Mouse (Mus musculus) skeletal muscle tissue, adult 2 months (tissue): ENCODE measurements around the gene Zscan2.
A peak's percentile ranks its signal among the peaks of the same experiment; 100 is the strongest.

Experiments used
- DNase-seq: peaks from one replicate; pipeline ENCODE4 v3.0.0-alpha.2; 2012; ENCODE audit warnings: low read depth, low spot score

Gene Zscan2

GRCm38 (mm10) chr7:80860729-80861274 lies at the start of gene Zscan2:
Zscan2 (plus strand) TSS chr7:80860920.
- DNase-seq = peak; percentile 85

- no peak for DNase-seq
Observed at GRCm38 (mm10) chr7:80813397-80813796, 47.3 kb upstream of the Zscan2 start.

- no peak for DNase-seq
Observed at GRCm38 (mm10) chr7:80816641-80817040, 44.1 kb upstream of the Zscan2 start.

GRCm38 (mm10) chr7:80820838-80821237 lies 39.9 kb upstream of the Zscan2 start:
- DNase-seq = no peak

GRCm38 (mm10) chr7:80823267-80823666 lies 37.5 kb upstream of the Zscan2 start:
- no peak for DNase-seq

- no peak for DNase-seq
Observed at GRCm38 (mm10) chr7:80823875-80824682, 36.6 kb upstream of the Zscan2 start.

GRCm38 (mm10) chr7:80825843-80826403 lies 34.8 kb upstream of the Zscan2 start, which contains the start of gene Iqgap1:
Iqgap1 (minus strand) TSS chr7:80825974.
- no peak for DNase-seq

GRCm38 (mm10) chr7:80828146-80828860 lies 32.4 kb upstream of the Zscan2 start:
- DNase-seq = no peak

GRCm38 (mm10) chr7:80830193-80830803 lies 30.4 kb upstream of the Zscan2 start:
- peak; percentile 51 for DNase-seq

GRCm38 (mm10) chr7:80832191-80832590 lies 28.5 kb upstream of the Zscan2 start:
- DNase-seq = peak; percentile 68

- peak; percentile 58 for DNase-seq
Observed at GRCm38 (mm10) chr7:80832996-80833650, 27.6 kb upstream of the Zscan2 start.

GRCm38 (mm10) chr7:80833651-80834532 lies 26.8 kb upstream of the Zscan2 start:
- DNase-seq = no peak

GRCm38 (mm10) chr7:80835984-80836652 lies 24.6 kb upstream of the Zscan2 start:
- DNase-seq = no peak

- peak; percentile 28 for DNase-seq
Observed at GRCm38 (mm10) chr7:80837736-80838135, 23.0 kb upstream of the Zscan2 start.

GRCm38 (mm10) chr7:80838247-80838646 lies 22.5 kb upstream of the Zscan2 start:
- DNase-seq = no peak

- no peak for DNase-seq
Observed at GRCm38 (mm10) chr7:80839755-80840154, 21.0 kb upstream of the Zscan2 start.

- DNase-seq = no peak
Observed at GRCm38 (mm10) chr7:80840241-80840640, 20.5 kb upstream of the Zscan2 start.

GRCm38 (mm10) chr7:80840937-80841336 lies 19.8 kb upstream of the Zscan2 start:
- peak; percentile 28 for DNase-seq

- DNase-seq = no peak
Observed at GRCm38 (mm10) chr7:80842132-80842531, 18.6 kb upstream of the Zscan2 start.

GRCm38 (mm10) chr7:80843176-80843575 lies 17.5 kb upstream of the Zscan2 start:
- DNase-seq = no peak
